Comparison of ENCODE assay signal across 9 mouse cellular contexts in genomic region chr1:127776246-127776645, GRCm38 (mm10). TPM values are rescaled to one million over a fixed set of nuclear protein-coding genes. Genes with fewer than 3 reads are reported as not detected.
DNase-seq lines count a peak whose midpoint lies in the region; ATAC-seq lines count a peak whose summit lies in the region.
"Had no signal": no experiment of that assay in that cellular context is flagged by ENCODE, and none has a peak within 500 bp of the region (broad histone marks: within the 10 kb centered on the region; RNA-seq: fewer than 3 reads in every experiment).

No protein-coding gene starts in this region.

- no peaks in the 10 kb centered on the region for H3K9me3 ChIP-seq in kidney, embryonic 15.5 days (replicated peaks)
- H3K9me3 ChIP-seq in embryonic facial prominence, embryonic 14.5 days (ENCODE audit: control insufficient read depth, low read length) = no peaks in the 10 kb centered on the region
- H3K9me3 ChIP-seq in limb, embryonic 10.5 days (replicated peaks) = no peaks in the 10 kb centered on the region
- H3K9me3 ChIP-seq in neural tube, embryonic 12.5 days = no peaks in the 10 kb centered on the region

- 65% methylated on average over 6 of the region's 6 CpGs for WGBS in kidney, embryonic 15.5 days
- WGBS in embryonic facial prominence, embryonic 14.5 days = 55% methylated on average over 6 of the region's 6 CpGs
- 80% methylated on average over 6 of the region's 6 CpGs for WGBS in limb, embryonic 10.5 days
- 76% methylated on average over 6 of the region's 6 CpGs for WGBS in neural tube, embryonic 12.5 days

- peaks cover 12% of the 10 kb centered on the region for H3K4me1 ChIP-seq in kidney, embryonic 15.5 days
- H3K4me1 ChIP-seq in embryonic facial prominence, embryonic 14.5 days (ENCODE audit: control insufficient read depth, insufficient read depth, low read length) = peaks cover 19% of the 10 kb centered on the region
- H3K4me1 ChIP-seq in limb, embryonic 10.5 days = peaks cover 19% of the 10 kb centered on the region
- peaks cover 28% of the 10 kb centered on the region for H3K4me1 ChIP-seq in neural tube, embryonic 12.5 days

- H3K27me3 ChIP-seq in kidney, embryonic 15.5 days = no peaks in the 10 kb centered on the region
- H3K27me3 ChIP-seq in embryonic facial prominence, embryonic 14.5 days (replicated peaks; ENCODE audit: control insufficient read depth, insufficient read depth, low read length) = no peaks in the 10 kb centered on the region
- no peaks in the 10 kb centered on the region for H3K27me3 ChIP-seq in limb, embryonic 10.5 days (ENCODE audit: low read depth, poor library complexity, severe bottlenecking)
- H3K27me3 ChIP-seq in neural tube, embryonic 12.5 days (replicated peaks) = no peaks in the 10 kb centered on the region

- 0 out of 2 replicates have a peak overlapping the region, but pooled peaks have one; percentile 18 for H3K27ac ChIP-seq in kidney, embryonic 15.5 days
- H3K27ac ChIP-seq in embryonic facial prominence, embryonic 14.5 days (replicated peaks; ENCODE audit: low read depth, low read length) = no peak overlapping the region
- no peak overlapping the region for H3K27ac ChIP-seq in limb, embryonic 10.5 days
- no peak overlapping the region for H3K27ac ChIP-seq in neural tube, embryonic 12.5 days

- H3K4me2 ChIP-seq in kidney, embryonic 15.5 days = peak overlapping the region; percentile 77
- peak overlapping the region; percentile 88 for H3K4me2 ChIP-seq in embryonic facial prominence, embryonic 14.5 days (ENCODE audit: low read depth, low read length)
- peak overlapping the region; percentile 48 for H3K4me2 ChIP-seq in neural tube, embryonic 12.5 days (replicated peaks)

- peak overlapping the region; percentile 6; the same call in 1 of the 2 replicates for H3K4me3 ChIP-seq in kidney, embryonic 15.5 days (replicated peaks)
- peak overlapping the region; percentile 94 for H3K4me3 ChIP-seq in embryonic facial prominence, embryonic 14.5 days (ENCODE audit: low read depth, low read length)
- 0 out of 2 replicates have a peak overlapping the region, but pooled peaks have one; percentile 95 for H3K4me3 ChIP-seq in limb, embryonic 10.5 days
- H3K4me3 ChIP-seq in neural tube, embryonic 12.5 days = no peak overlapping the region

- no peak for DNase-seq in kidney, adult 11 months
- DNase-seq in embryonic facial prominence, embryonic 14.5 days (ENCODE audit: low spot score) = no peak
- DNase-seq in limb, embryonic 10.5 days (ENCODE audit: low spot score) = no peak
- no peak for DNase-seq in adrenal gland, adult 8-10 months
- no peak for DNase-seq in urinary bladder, adult 18-20 months (ENCODE audit: low spot score in 2 of 2)

- H3K36me3 ChIP-seq in kidney, embryonic 15.5 days = peaks cover 9% of the 10 kb centered on the region; the same call in 1 of the 2 replicates
- peaks cover 4% of the 10 kb centered on the region; the same call in 1 of the 2 replicates for H3K36me3 ChIP-seq in embryonic facial prominence, embryonic 14.5 days (ENCODE audit: control insufficient read depth, insufficient read depth, low read length)
- H3K36me3 ChIP-seq in limb, embryonic 10.5 days = peaks cover 20% of the 10 kb centered on the region
- no peaks in the 10 kb centered on the region for H3K36me3 ChIP-seq in neural tube, embryonic 12.5 days

- no peak overlapping the region; the same call in 1 of the 2 replicates for H3K9ac ChIP-seq in kidney, embryonic 15.5 days
- peak overlapping the region; percentile 10; the same call in 1 of the 2 replicates for H3K9ac ChIP-seq in embryonic facial prominence, embryonic 14.5 days (ENCODE audit: low read depth, low read length)
- no peak overlapping the region for H3K9ac ChIP-seq in neural tube, embryonic 12.5 days

- ATAC-seq in kidney, embryonic 15.5 days (replicated peaks; ENCODE audit: low FRiP score) = no peak
- ATAC-seq in embryonic facial prominence, embryonic 14.5 days (ENCODE audit: low read depth) = no peak
- ATAC-seq in neural tube, embryonic 12.5 days (ENCODE audit: low FRiP score, low read depth) = no peak
- ATAC-seq in megakaryocyte-erythroid progenitor cell, adult 5-6 weeks (replicated peaks; ENCODE audit: low FRiP score, low TSS enrichment, poor library complexity, severe bottlenecking) = no peak

RNA-seq across cellular contexts. Expression of gene Ccnt2, which starts 2.3 kb away (rescaled TPM):
- polyA plus RNA-seq in kidney, embryonic 15.5 days (2015; fragmentation: Nextera tagmentation; extraction: Ambion mirVana) = 79.2 and 82.0 TPM in 2 replicates
- 51.4 and 65.1 TPM in 2 replicates for polyA plus RNA-seq in embryonic facial prominence, embryonic 14.5 days (2014; fragmentation: Nextera tagmentation; extraction: Ambion mirVana)
- 81.4 and 94.9 TPM in 2 replicates for polyA plus RNA-seq in limb, embryonic 10.5 days (2016; fragmentation: Nextera tagmentation; extraction: Ambion mirVana)
- polyA plus RNA-seq in neural tube, embryonic 12.5 days (2016; fragmentation: Nextera tagmentation; extraction: Ambion mirVana) = 112 and 113 TPM in 2 replicates
- 10 to 100 TPM; 45.6 to 73.4 (median 53.0) TPM for total RNA-seq in adrenal gland, adult 8-10 months (2022)
- total RNA-seq in megakaryocyte-erythroid progenitor cell, adult 5-6 weeks (2014; fragmentation: Nextera tagmentation) = 68.8 and 93.0 TPM in 2 replicates
- total RNA-seq in megakaryocyte-erythroid progenitor cell, adult 5-6 weeks (2017) = 36.9 and 68.9 TPM in 2 replicates

RNA-seq across cellular contexts. Expression of gene Acmsd, which starts 47.0 kb away (rescaled TPM):
- polyA plus RNA-seq in kidney, embryonic 15.5 days (2015; fragmentation: Nextera tagmentation; extraction: Ambion mirVana) = 0.93 and 1.1 TPM in 2 replicates
- polyA plus RNA-seq in embryonic facial prominence, embryonic 14.5 days (2014; fragmentation: Nextera tagmentation; extraction: Ambion mirVana) = 0.10 and 0.22 TPM in 2 replicates
- 0.23 and 0.29 TPM in 2 replicates for polyA plus RNA-seq in limb, embryonic 10.5 days (2016; fragmentation: Nextera tagmentation; extraction: Ambion mirVana)
- not detected in 2 replicates for polyA plus RNA-seq in neural tube, embryonic 12.5 days (2016; fragmentation: Nextera tagmentation; extraction: Ambion mirVana)
- not detected for total RNA-seq in adrenal gland, adult 8-10 months (2022)
- 5.9 and 14.7 TPM in 2 replicates for total RNA-seq in megakaryocyte-erythroid progenitor cell, adult 5-6 weeks (2014; fragmentation: Nextera tagmentation)
- total RNA-seq in megakaryocyte-erythroid progenitor cell, adult 5-6 weeks (2017) = 11.5 and 14.7 TPM in 2 replicates
- polyA plus RNA-seq: urinary bladder, adult 2 months had no signal
